Mouse (Mus musculus): ENCODE measurements at regions not wholly inside any gene's neighbourhood (a gene's known extent, or its start where the extent isn't known, plus 50 kb on each side); places are given as distances from the start of the nearest gene placed in this dataset.

GRCm38 (mm10) chr19:6631817-6632216, 89.0 kb upstream of the Slc22a12 start:
- Histone ChIP-seq H3K9me3 (replicated peaks; ENCODE audit: low read length) (peaks cover 5% of the 10 kb centered on the region), H3K79me2 (replicated peaks; ENCODE audit: control insufficient read depth, extremely low read depth, insufficient read depth, poor library complexity, severe bottlenecking) (no peaks in the 10 kb centered on the region), H3K27me3 (replicated peaks) (peaks cover 21% of the 10 kb centered on the region), H3K36me3 (replicated peaks in 1 of 2; ENCODE audit: control insufficient read depth in 1 of 2, insufficient read depth in 1 of 2, low read length in 1 of 2) (no peaks in the 10 kb centered on the region), H3K4me2 (ENCODE audit: insufficient read depth, low read depth, poor library complexity, severe bottlenecking) (no peak overlapping the region), H3K27ac (ENCODE audit: insufficient read depth, low read depth) (no peak overlapping the region), H3K4me3 (replicated peaks in 1 of 3; ENCODE audit: low read depth in 2 of 3, low read length in 2 of 3, poor library complexity in 1 of 3) (no peak overlapping the region), H3K9ac (ENCODE audit: insufficient read depth, low read depth) (no peak overlapping the region), H3K4me1 (ENCODE audit: control insufficient read depth in 1 of 2, insufficient read depth in 2 of 2) (peaks cover 3 to 4% of the 10 kb centered on the region in 2 experiments; a peak in 1 of 4 replicates)
- in situ Hi-C loops (cut with MboI; ENCODE audit: low pct_ligation_motif_present, low pct_unique_long_range_greater_than_20kb, low sequenced_read_pairs) (no loop called here), dilution Hi-C loops (cut with MboI; ENCODE audit: extremely low pct_ligation_motif_present, extremely low pct_unique_long_range_greater_than_20kb, low sequenced_read_pairs) (no loop called here)
- TF ChIP-seq SMC3 (IDR thresholded peaks at IDR 0.05; ENCODE audit: low read depth, low read length) (no peak), ZMIZ1 (IDR thresholded peaks at IDR 0.05; ENCODE audit: low read depth, low read length) (no peak), MAX (IDR thresholded peaks at IDR 0.05; ENCODE audit: low read length) (no peak), RAD21 (IDR thresholded peaks at IDR 0.05; ENCODE audit: low read depth, low read length) (no peak), USF1 (IDR thresholded peaks at IDR 0.05; ENCODE audit: low read depth, low read length) (no peak), HCFC1 (IDR thresholded peaks at IDR 0.05; ENCODE audit: low read depth, low read length) (no peak), ETS1 (conservative IDR thresholded peaks at IDR 0.05; ENCODE audit: low read depth, low read length) (no peak), UBTF (IDR thresholded peaks at IDR 0.05; ENCODE audit: low read depth, low read length) (no peak), BHLHE40 (IDR thresholded peaks at IDR 0.05; ENCODE audit: low read depth, low read length) (no peak), PAX5 (IDR thresholded peaks at IDR 0.05; ENCODE audit: low read length) (no peak), RCOR1 (conservative IDR thresholded peaks at IDR 0.05; ENCODE audit: low read depth, low read length) (no peak), IRF4 (IDR thresholded peaks at IDR 0.05; ENCODE audit: low read depth, low read length) (no peak), MXI1 (IDR thresholded peaks at IDR 0.05; ENCODE audit: low read depth, low read length) (no peak), ZNF384 (IDR thresholded peaks at IDR 0.05; ENCODE audit: low read depth, low read length) (no peak), MAZ (IDR thresholded peaks at IDR 0.05; ENCODE audit: low read depth, low read length) (no peak), KAT2A (IDR thresholded peaks at IDR 0.05; ENCODE audit: insufficient replicate concordance, low read length) (no peak)
- no peak for DNase-seq (ENCODE audit: extremely low read depth)

- H3K9me3 ChIP-seq (replicated peaks; ENCODE audit: low read length): peaks cover 5% of the 10 kb centered on the region
- in situ Hi-C loops (cut with MboI; ENCODE audit: low pct_ligation_motif_present, low pct_unique_long_range_greater_than_20kb, low sequenced_read_pairs) (no loop called here), dilution Hi-C loops (cut with MboI; ENCODE audit: extremely low pct_ligation_motif_present, extremely low pct_unique_long_range_greater_than_20kb, low sequenced_read_pairs) (no loop called here)
- no peak overlapping the region for H3K4me2 ChIP-seq (ENCODE audit: insufficient read depth, low read depth, poor library complexity, severe bottlenecking)
- H3K36me3 ChIP-seq (replicated peaks in 1 of 2; ENCODE audit: control insufficient read depth in 1 of 2, insufficient read depth in 1 of 2, low read length in 1 of 2): no peaks in the 10 kb centered on the region
- no peak overlapping the region for H3K27ac ChIP-seq (ENCODE audit: insufficient read depth, low read depth)
- no peak overlapping the region for H3K9ac ChIP-seq (ENCODE audit: insufficient read depth, low read depth)
- TF ChIP-seq USF2 (conservative IDR thresholded peaks at IDR 0.05; ENCODE audit: low read depth, low read length) (no peak), UBTF (IDR thresholded peaks at IDR 0.05; ENCODE audit: low read depth, low read length) (no peak), E2F4 (IDR thresholded peaks at IDR 0.05; ENCODE audit: insufficient replicate concordance, low read depth, low read length) (no peak), MXI1 (IDR thresholded peaks at IDR 0.05; ENCODE audit: low read depth, low read length) (no peak), NRF1 (IDR thresholded peaks at IDR 0.05; ENCODE audit: low read depth, low read length) (no peak), ZKSCAN1 (IDR thresholded peaks at IDR 0.05; ENCODE audit: borderline replicate concordance, low read depth, low read length) (no peak), BHLHE40 (IDR thresholded peaks at IDR 0.05; ENCODE audit: low read depth, low read length) (no peak), CHD2 (IDR thresholded peaks at IDR 0.05; ENCODE audit: low read length) (no peak), TCF12 (IDR thresholded peaks at IDR 0.05; ENCODE audit: low read depth, low read length) (no peak), HCFC1 (IDR thresholded peaks at IDR 0.05; ENCODE audit: low read depth, low read length) (no peak), CHD1 (IDR thresholded peaks at IDR 0.05; ENCODE audit: low read depth, low read length) (no peak), MEF2A (IDR thresholded peaks at IDR 0.05; ENCODE audit: borderline replicate concordance, low read depth, low read length) (no peak), PAX5 (IDR thresholded peaks at IDR 0.05; ENCODE audit: low read length) (no peak), MAX (IDR thresholded peaks at IDR 0.05; ENCODE audit: low read length) (no peak), RCOR1 (conservative IDR thresholded peaks at IDR 0.05; ENCODE audit: low read depth, low read length) (no peak), ZMIZ1 (IDR thresholded peaks at IDR 0.05; ENCODE audit: low read depth, low read length) (no peak), ELF1 (IDR thresholded peaks at IDR 0.05; ENCODE audit: low read depth, low read length) (no peak)
- H3K4me1 ChIP-seq (ENCODE audit: control insufficient read depth in 1 of 2, insufficient read depth in 2 of 2): peaks cover 3 to 4% of the 10 kb centered on the region in 2 experiments; a peak in 1 of 4 replicates
- H3K27me3 ChIP-seq (replicated peaks): peaks cover 19% of the 10 kb centered on the region
- H3K79me2 ChIP-seq (replicated peaks; ENCODE audit: control insufficient read depth, extremely low read depth, insufficient read depth, poor library complexity, severe bottlenecking): no peaks in the 10 kb centered on the region
- no peak for DNase-seq (ENCODE audit: extremely low read depth)
- no peak overlapping the region for H3K4me3 ChIP-seq (replicated peaks in 1 of 3; ENCODE audit: low read depth in 2 of 3, low read length in 2 of 3, poor library complexity in 1 of 3)
Measured at GRCm38 (mm10) chr19:6630613-6630940, 87.7 kb upstream of the Slc22a12 start.

Measured in CH12.LX (cell line).